Mouse (Mus musculus) v-Abl transformed pro-B cells (cell line): Measurements from ENCODE around the gene Sytl5.

Source experiments
- in situ Hi-C, 2 experiments: fragments of 400-800 bp; cut with MboI; formaldehyde crosslinking; loops; one replicate each; pipeline ENCODE4 v1.15.1; 2025; ENCODE audit not compliant: unreplicated experiment in 2 of 2

Sytl5 gene

DNA sequence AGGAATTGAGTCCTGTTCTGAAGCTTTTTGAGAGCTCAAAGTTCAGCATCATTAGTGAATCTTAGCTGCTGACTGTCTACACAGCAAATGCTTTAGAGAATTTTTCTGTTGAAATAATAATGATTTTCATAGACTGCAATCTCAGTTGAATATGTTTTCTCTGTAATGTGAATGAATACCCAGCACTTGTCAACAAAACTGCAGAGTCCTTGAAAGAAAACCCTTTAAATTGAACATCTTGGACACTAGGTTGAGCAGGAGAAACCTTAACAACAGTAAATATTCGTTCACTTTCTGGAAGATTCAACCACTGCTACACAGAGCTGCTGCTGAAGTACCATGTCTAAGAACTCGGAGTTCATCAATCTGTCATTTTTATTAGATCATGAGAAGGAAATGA, at the start of gene Sytl5:
Gene Sytl5 (plus strand): TSS at position 301 of the 400 bp plus-strand sequence.
- in situ Hi-C loops = no loop called here

DNA sequence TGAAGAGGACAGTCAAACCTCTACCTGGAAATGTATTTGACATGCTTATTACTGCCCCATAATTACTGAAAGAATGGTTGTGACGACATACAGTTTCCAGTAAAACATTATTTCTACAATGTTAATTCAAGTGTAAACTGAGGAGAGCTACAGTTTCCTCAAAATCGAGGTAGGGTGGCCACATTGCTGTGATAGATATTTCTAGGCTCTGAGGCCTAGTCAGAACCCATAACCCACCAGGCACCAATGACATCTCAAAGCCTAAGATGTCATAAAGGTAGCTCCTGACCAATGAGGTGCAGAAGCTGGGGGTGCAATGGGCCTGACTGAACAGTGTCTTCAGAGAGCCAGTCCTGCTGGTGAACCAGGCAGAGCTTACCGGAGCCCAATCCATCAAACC, 38.8 kb upstream of the Sytl5 start, which contains the start of gene Hypm:
Gene Hypm (plus strand): TSS at position 301 of the 400 bp plus-strand sequence.
- in situ Hi-C loops = no loop called here

DNA sequence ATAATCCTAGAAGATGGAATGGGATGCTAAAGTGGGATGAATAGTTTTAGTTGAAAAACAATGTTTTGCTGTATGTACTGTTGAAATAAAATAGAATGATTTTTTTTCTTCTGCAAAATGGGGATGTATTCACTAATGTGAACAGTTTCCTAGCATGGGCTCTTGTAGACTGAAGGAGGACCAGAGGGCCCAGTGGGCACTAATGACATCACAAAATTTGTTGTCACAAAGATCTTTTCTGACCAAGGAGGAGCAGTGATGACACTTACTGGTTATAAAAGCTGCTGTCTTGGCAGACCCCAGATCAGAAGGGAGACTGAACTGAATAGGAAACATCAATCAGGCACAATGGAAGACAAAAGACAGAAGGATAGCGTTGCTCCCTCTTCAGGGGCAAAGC, 36.0 kb upstream of the Sytl5 start, which contains the start of gene H2al3:
Gene H2al3 (plus strand): TSS at position 301 of the 400 bp plus-strand sequence.
- in situ Hi-C loops = no loop called here

DNA sequence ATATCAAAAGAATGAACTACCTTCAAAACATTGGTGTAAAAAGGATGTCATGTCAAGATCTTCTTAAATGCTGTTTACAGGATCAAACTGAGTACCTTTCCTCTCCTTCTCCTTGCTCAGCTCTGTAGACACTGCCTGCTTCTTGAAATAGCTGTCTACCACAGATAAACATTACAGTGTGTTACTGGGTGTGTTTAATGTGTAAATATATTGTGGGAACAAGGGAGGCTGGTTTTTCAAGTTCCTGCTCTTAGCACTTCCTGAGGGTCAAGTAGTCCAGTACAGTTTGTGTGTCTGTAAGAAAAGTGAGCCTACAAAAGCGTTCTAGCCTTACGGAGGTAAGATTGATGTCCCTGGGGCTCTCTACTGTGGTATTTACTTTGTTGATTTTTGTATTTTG, 23.6 kb upstream of the Sytl5 start:
- in situ Hi-C loops = no loop called here

DNA sequence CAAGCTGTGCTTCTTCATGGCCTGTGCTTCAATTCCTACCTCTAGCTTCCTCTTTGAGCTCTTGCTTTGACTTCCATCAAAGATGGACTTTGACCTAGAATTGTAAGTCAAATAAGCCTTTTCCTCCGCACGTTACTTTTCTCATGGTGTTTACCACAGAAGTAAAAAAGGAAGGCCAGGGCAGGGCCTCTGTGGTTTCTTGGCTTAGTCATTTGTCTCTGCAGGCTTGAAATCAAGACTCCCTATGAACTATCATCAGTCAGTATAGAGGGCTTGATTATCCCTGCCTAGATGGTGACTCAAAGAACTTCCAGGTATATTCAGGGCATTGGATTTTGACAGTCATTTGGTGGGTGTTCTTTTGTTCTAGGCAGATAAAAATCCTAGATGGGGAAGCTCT, 9.9 kb upstream of the Sytl5 start:
- in situ Hi-C loops = no loop called here

DNA sequence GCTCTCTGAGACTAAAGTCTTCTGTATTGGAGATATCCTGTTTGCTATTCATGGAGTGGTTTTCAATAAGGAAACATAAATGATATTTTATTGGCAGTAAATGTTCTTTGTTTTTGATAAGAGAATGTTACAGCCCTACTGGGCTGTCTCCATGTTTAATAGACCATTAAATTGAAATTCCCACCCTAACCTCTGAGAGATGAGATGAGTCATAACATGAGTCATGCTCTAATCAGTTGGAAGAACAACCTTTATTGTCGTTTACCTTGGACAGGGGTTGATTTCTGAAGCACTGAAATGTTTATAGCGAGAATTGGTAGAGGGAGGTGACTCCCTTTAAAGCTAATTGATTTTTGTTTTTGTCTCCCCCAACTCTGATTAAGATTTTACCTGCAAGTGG, 24.1 kb downstream of the Sytl5 start:
- in situ Hi-C loops = no loop called here

DNA sequence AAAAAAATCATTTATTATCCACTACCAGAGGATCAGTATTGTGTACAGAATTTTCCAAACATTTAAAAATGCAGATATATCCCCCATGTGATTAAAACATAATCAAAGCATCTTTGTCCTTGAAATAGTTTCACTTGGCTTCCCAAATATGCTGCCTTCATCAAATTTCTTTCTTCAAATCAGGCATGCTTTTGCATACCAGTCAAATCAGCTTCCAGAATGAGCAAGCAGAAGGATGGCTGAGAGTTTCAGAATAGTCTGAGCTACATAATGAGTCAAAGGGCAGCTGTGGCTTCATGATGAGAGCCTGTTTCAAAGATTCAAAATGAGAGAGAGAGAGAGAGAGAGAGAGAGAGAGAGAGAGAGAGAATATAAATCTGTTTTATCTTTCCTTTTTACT, 48.4 kb downstream of the Sytl5 start:
- in situ Hi-C loops = no loop called here

DNA sequence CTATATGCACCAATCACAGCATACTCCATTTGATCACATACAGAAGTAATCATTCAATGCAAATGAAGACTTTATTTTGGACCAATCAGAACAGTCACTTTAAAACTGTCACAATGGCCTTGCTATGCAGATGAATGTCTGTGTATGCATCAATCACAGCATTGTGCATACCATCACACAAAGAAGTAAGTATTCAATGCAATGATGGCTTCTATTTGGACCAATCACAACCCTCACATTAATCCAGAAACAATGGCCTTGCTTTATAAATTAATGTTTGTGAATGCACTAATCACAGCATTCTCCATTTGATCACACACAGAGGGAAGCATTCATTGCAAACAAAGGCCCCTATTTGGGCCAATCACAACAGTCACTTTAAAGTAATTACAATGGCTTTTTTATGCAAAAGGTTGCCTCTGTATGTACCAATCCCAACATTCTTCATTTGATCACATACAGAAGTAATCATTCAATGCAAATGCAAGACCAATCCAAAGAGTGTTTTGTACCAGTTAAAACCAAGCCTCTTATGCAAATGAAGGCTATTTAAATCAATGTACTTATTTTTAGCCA, 98.8 kb downstream of the Sytl5 start:
- in situ Hi-C loops = no loop called here

DNA sequence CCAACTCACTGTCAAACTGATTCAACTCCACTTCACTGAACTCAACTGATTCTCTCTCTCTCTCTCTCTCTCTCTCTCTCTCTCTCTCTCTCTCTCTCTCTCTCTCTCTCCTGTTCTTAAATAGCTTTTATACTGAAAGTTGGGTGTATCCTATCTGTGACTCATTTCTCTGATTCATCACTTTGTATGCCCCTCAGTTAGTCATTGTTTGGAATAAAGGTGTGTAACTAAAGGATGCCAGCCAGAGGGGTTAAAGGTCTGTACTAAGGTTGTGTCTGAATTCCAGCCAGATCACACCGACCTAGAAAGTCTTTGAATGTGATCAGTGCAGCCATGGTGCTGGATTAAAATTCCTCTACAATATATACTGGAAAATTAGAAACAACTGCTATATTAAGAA, 115.3 kb downstream of the Sytl5 start:
- in situ Hi-C loops = no loop called here

DNA sequence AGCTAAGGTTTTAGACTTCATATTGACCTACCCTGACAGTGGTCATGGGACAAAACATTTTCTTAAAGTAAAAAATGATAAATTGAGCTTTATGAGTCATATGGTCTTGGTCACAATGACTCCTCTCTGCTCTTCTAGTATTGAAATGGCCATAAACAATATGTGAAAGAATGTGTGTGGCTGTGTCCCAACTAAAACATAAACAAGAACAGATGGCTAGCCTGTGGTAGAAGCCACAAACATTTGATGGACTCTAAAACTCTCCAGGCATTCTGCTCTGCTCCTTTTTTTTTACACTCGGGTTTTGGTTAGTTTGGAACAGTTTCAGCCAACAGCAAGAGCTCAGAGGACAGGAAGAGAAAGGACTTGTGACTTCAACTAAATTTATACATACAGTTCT, 120.5 kb downstream of the Sytl5 start:
- in situ Hi-C loops = no loop called here

DNA sequence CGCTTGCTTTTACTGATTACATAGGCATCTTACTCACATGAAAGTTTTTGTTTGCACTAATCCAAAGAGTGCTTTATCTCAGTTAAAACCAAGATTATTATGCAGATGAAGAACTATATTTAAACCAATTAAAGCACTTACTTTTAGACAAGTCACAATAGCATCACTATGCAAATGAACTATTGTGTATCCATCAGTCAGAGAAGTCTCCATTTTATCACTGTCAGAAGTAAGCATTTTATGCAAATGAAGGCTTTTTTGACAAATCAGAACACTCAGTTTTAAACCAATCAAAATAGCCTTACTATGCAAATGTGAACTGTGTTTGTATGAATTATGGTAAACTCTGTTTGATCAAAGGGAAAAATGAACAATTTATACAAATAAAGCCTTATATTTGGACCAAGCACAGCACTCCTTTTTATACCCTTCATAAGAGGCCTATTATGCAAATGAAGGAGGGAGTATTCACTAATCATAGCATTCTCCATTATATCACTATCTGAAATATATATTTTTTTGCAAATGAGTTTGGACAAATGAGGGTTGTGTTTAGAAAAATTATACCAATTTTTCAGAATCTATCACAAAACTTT, 122.4 kb downstream of the Sytl5 start:
- in situ Hi-C loops = no loop called here

DNA sequence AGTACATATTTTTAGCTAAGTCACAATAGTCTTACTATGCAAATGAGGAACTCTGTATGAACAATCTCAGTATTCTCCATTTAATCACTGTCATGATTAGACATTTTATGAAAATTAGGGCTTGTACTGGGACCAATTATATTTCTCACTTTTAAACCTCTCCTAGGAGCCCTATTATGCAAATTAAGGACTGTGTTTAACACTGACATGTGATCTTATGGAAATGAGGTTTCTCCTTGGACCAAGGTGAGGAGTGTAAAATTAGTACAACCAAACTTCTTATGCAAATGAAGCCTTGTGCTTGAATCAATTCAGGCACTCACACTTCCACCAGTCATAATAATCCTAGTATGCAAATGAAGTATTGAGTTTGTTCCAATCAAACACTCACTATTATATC, 124.8 kb downstream of the Sytl5 start:
- in situ Hi-C loops = no loop called here

DNA sequence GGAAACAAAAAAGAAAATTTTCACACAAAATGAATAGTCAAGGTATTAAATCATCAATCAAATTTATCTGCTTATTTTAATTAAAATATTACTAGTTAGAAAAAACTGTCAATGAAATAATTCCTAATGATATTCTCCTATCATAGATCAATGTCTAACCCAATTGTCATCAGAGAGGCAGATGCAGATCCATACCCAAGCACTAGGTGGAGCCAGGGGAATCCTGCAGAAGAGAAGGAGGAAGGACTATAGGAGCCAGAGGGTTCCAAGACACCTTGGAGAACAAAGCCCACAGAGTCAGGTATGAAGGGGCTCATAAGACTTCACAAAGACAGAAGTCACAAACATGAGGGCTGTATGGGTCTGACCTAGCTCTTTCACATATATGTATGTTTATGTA, 149.2 kb downstream of the Sytl5 start:
- in situ Hi-C loops = no loop called here
